Mouse (Mus musculus) v-Abl transformed pro-B cells (cell line): Measurements from ENCODE around the gene Ergic1.

ENCODE experiments used
- in situ Hi-C, 2 experiments: fragments of 400-800 bp; cut with MboI; formaldehyde crosslinking; loops; one replicate each; pipeline ENCODE4 v1.15.1; 2025; ENCODE audit not compliant: unreplicated experiment in 2 of 2

The Ergic1 gene

GRCm38 (mm10) chr17:26645411-26645854, 84.1 kb downstream of the Ergic1 start:
- in situ Hi-C loops: loop anchor here (25.0 kb wide), 1 partner anchor 358 kb away; no protein-coding TSS in a partner anchor

GRCm38 (mm10) chr17:26647283-26647682, 86.0 kb downstream of the Ergic1 start:
- in situ Hi-C loops: loop anchor here (25.0 kb wide), 1 partner anchor 360 kb away; no protein-coding TSS in a partner anchor

GRCm38 (mm10) chr17:26649565-26649964, 88.3 kb downstream of the Ergic1 start:
- in situ Hi-C loops: loop anchor here (25.0 kb wide), 1 partner anchor 362 kb away; no protein-coding TSS in a partner anchor

GRCm38 (mm10) chr17:26650451-26651363, 89.4 kb downstream of the Ergic1 start:
- in situ Hi-C loops: loop anchor here in 1 of 2 experiments (10.0 kb wide), 2 partner anchors 344 to 454 kb away; no protein-coding TSS in a partner anchor

- in situ Hi-C loops: loop anchor here (5.0 to 10.0 kb wide), 3 partner anchors 228 to 446 kb away; no protein-coding TSS in a partner anchor
Measured at GRCm38 (mm10) chr17:26658854-26659572, 97.7 kb downstream of the Ergic1 start.

GRCm38 (mm10) chr17:26659573-26659915, 98.3 kb downstream of the Ergic1 start:
- in situ Hi-C loops: loop anchor here (5.0 to 10.0 kb wide), 3 partner anchors 228 to 445 kb away; no protein-coding TSS in a partner anchor

GRCm38 (mm10) chr17:26660192-26660912, 99.1 kb downstream of the Ergic1 start:
- in situ Hi-C loops: no loop called here

GRCm38 (mm10) chr17:26662204-26662603, 100.9 kb downstream of the Ergic1 start:
- in situ Hi-C loops: no loop called here

GRCm38 (mm10) chr17:26662978-26663683, 101.8 kb downstream of the Ergic1 start, which contains the start of gene Atp6v0e:
TSS of gene Atp6v0e (plus strand) at chr17:26663231.
- in situ Hi-C loops: no loop called here

GRCm38 (mm10) chr17:26665600-26665999, 104.3 kb downstream of the Ergic1 start:
- in situ Hi-C loops: no loop called here

- in situ Hi-C loops: no loop called here
Measured at GRCm38 (mm10) chr17:26671268-26671667, 110.0 kb downstream of the Ergic1 start.

GRCm38 (mm10) chr17:26675845-26676244, 114.6 kb downstream of the Ergic1 start:
- in situ Hi-C loops: no loop called here

GRCm38 (mm10) chr17:26676252-26676615, 114.9 kb downstream of the Ergic1 start:
- in situ Hi-C loops: no loop called here

GRCm38 (mm10) chr17:26676616-26677376, 115.5 kb downstream of the Ergic1 start:
- in situ Hi-C loops: no loop called here

GRCm38 (mm10) chr17:26677711-26678637, 116.7 kb downstream of the Ergic1 start:
- in situ Hi-C loops: no loop called here

GRCm38 (mm10) chr17:26681276-26681675, 120.0 kb downstream of the Ergic1 start:
- in situ Hi-C loops: no loop called here

- in situ Hi-C loops: no loop called here
Measured at GRCm38 (mm10) chr17:26686334-26687000, 125.2 kb downstream of the Ergic1 start.
